Mouse (Mus musculus) Patski (cell line): Measurements from ENCODE around the gene Qrsl1. TPM values are rescaled to one million over a fixed set of nuclear protein-coding genes. Genes with fewer than 3 reads are reported as not detected.
"Not testable (repeated sequence)": the region's sequence is repeated elsewhere in the genome, so short reads cannot be mapped to it uniquely, and the experiment has no call there.

Source experiments
- ATAC-seq: fragments of 100-300 bp; one replicate; pipeline ENCODE4 v1.8.0; 2021
- CTCF ChIA-PET: fragments of 350-600 bp; sonication (Branson Sonifier 250); formaldehyde crosslinking; loops from one replicate; lab custom pipeline; 2022; ENCODE audit warnings: inconsistent platforms; lab: Charles Lee
- POLR2A ChIA-PET: fragments of 350-600 bp; sonication (Branson Sonifier 250); formaldehyde crosslinking; loops from one replicate; lab custom pipeline; 2022; ENCODE audit warnings: antibody characterized with exemption, inconsistent platforms; lab: Charles Lee
- DNase-seq: peaks from one replicate; pipeline ENCODE4 v3.0.0-alpha.2; 2011; ENCODE audit warnings: low read depth, low spot score
- H3K27me3 ChIP-seq: fragments of 371-371 bp; one replicate; pipeline ENCODE4 v1.5.1; 2021
- CTCF ChIP-seq: fragments of 100-300 bp; IDR thresholded peaks from one replicate; pipeline ENCODE4 v1.5.1; 2021
- in situ Hi-C: fragments of 300-500 bp; cut with MboI; formaldehyde crosslinking; loops from 3 replicates; pipeline ENCODE4 v1.11.1; 2018; ENCODE audit warnings: low pct_unique_long_range_greater_than_20kb, mixed read lengths
- polyA plus RNA-seq: library from polyadenylated mRNA; unstranded; gene quantifications from one replicate; pipeline ENCODE4 v1.2.3, GENCODE M21; 2021

Qrsl1 gene
- 16.7 TPM for polyA plus RNA-seq

DNA sequence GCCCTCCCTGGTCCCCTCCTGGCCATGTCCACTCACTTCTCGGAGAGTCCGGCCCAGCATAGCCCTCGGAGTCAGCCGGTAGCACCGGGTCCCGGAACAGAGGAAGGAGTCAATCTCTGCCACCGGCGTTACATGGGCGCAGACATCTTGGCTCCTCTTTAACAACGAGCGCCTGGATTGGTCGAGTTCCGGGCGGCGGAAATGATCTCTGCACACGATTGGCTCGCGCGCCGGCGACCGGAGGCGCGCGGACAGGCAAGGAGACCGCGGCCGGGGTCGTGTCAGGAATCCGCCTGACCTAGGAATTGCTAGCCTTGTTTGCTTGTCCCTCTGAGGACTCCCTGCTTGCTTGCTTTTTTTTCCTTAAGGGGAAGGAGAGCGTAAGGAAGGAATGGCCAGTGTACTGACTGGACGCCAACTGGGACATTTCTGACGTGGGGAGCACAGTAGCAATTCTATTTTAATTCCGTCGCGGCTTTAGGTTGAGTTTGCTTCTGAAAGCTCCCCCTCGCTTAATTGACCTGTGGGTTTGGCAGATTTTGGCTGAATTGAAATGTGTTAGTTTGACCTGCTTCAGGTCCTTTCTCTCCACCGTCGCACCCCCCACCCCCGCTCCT lies at the start of gene Qrsl1, which contains the start of gene Rtn4ip1:
TSS of gene Qrsl1 (minus strand) at position 168 of the 617 bp plus-strand sequence.
TSS of gene Rtn4ip1 (plus strand) at position 230 of the 617 bp plus-strand sequence.
- in situ Hi-C loops = no loop called here

GRCm38 (mm10) chr10:43945435-43945834 lies 43.9 kb upstream of the Qrsl1 start:
- DNase-seq (no peak), ATAC-seq (no peak)
- H3K27me3 ChIP-seq = no peaks in the 10 kb centered on the region
- no peak for TF ChIP-seq CTCF
- ChIA-PET CTCF (interaction anchor here (3.2 kb wide), 1 partner anchor 8 kb away, joined by 16 read pairs; no protein-coding TSS in a partner anchor), POLR2A (no interaction called here)
- in situ Hi-C loops = no loop called here

More for the DNA sequence above, at the start of gene Qrsl1, which contains the start of gene Rtn4ip1:
- POLR2A ChIA-PET = interaction anchor here (0.7 to 1.0 kb wide), 2 partner anchors 270 to 303 kb away, joined by 3 to 4 read pairs; no protein-coding TSS in a partner anchor
- DNase-seq (peak; percentile 64), ATAC-seq (peak; percentile 80)
- TF ChIP-seq CTCF = no peak
- CTCF ChIA-PET = no interaction called here
- no peaks in the 10 kb centered on the region for H3K27me3 ChIP-seq

GRCm38 (mm10) chr10:43943736-43944135 lies 42.2 kb upstream of the Qrsl1 start:
- in situ Hi-C loops = no loop called here
- no peaks in the 10 kb centered on the region for H3K27me3 ChIP-seq
- POLR2A ChIA-PET = no interaction called here
- DNase-seq (peak; percentile 17), ATAC-seq (peak; percentile 53)
- CTCF ChIA-PET = interaction anchor here (0.5 to 3.2 kb wide), 6 partner anchors 10 to 369 kb away, joined by 3 to 16 read pairs (median 3); no protein-coding TSS in a partner anchor
- no peak for TF ChIP-seq CTCF

DNA sequence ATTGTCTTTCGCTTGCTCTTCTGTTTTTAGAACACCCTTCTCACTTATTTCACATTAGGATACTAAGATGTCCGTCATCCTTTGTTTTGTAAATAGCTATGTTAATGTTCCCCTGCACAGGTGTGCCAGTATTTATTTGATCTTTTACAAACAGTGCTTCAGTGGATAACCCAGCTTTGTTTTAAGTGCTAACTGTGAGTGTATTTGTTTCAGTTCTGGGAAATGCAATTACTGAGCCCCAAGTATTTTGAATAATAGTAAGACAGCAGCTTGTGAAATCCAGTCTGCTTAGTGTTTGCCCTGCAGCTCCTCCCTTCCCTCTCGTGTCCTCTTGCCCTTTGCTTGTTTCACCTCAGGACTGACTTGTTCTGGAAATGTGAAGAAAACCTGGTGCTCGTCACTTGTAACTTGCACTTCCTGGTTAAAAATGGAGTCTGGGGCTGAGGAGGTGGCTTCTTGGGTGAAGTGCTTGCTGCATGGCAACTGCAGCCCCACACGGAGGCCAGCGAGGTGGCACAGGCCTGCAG lies 37.7 kb upstream of the Qrsl1 start:
- DNase-seq (no peak), ATAC-seq (no peak)
- in situ Hi-C loops = no loop called here
- no peaks in the 10 kb centered on the region for H3K27me3 ChIP-seq
- CTCF ChIA-PET = interaction anchor here (0.9 kb wide), 1 partner anchor 30 kb away, joined by 3 read pairs; no protein-coding TSS in a partner anchor
- TF ChIP-seq CTCF = no peak
- POLR2A ChIA-PET = no interaction called here

DNA sequence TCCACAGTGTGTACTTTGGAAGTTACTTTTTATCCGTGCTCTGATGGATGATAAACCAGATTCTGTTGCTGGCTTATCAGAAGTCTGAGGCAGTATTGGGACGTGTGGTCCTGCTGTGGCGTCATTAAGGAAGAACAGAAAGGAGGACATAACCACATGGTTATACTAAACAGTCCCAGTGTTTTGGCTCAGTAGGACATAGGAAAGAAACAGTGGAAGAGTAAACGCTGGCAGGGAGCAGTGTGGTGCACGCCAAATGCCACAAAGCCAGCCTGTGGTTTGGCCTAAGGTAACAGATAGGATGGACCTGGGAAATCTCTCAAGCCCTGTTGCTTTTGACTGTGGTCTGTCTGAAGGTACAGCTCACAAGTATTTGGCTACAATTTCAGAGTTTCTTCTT lies 27.1 kb upstream of the Qrsl1 start:
- in situ Hi-C loops = no loop called here
- H3K27me3 ChIP-seq = no peaks in the 10 kb centered on the region
- ChIA-PET CTCF (interaction anchor here (1.1 to 2.4 kb wide), 3 partner anchors 13 to 361 kb away, joined by 3 to 10 read pairs (median 3); no protein-coding TSS in a partner anchor), POLR2A (interaction anchor here (0.6 to 1.3 kb wide), 2 partner anchors 338 to 348 kb away, joined by 3 read pairs; no protein-coding TSS in a partner anchor)
- DNase-seq (peak; percentile 15), ATAC-seq (no peak)
- TF ChIP-seq CTCF = no peak

- CTCF ChIA-PET = interaction anchor here (1.4 to 2.4 kb wide), 2 partner anchors 143 to 353 kb away, joined by 3 to 10 read pairs; no protein-coding TSS in a partner anchor
- no peak for DNase-seq
- in situ Hi-C loops = no loop called here
- no peak for TF ChIP-seq CTCF
- POLR2A ChIA-PET = interaction anchor here (0.6 to 1.3 kb wide), 2 partner anchors 259 to 347 kb away, joined by 3 read pairs; no protein-coding TSS in a partner anchor
- H3K27me3 ChIP-seq = no peaks in the 10 kb centered on the region
- no peak for ATAC-seq
Observed at GRCm38 (mm10) chr10:43927736-43928135, 26.2 kb upstream of the Qrsl1 start.

GRCm38 (mm10) chr10:43925776-43926175 lies 24.2 kb upstream of the Qrsl1 start:
- ATAC-seq, H3K27me3 ChIP-seq, in situ Hi-C loops, DNase-seq: not testable (repeated sequence)
- ChIA-PET CTCF (interaction anchor here (1.8 kb wide), 1 partner anchor 351 kb away, joined by 4 read pairs; no protein-coding TSS in a partner anchor), POLR2A (interaction anchor here (0.6 kb wide), 1 partner anchor 346 kb away, joined by 4 read pairs; no protein-coding TSS in a partner anchor)

GRCm38 (mm10) chr10:43923096-43923495 lies 21.6 kb upstream of the Qrsl1 start:
- ChIA-PET CTCF (interaction anchor here (1.6 kb wide), 1 partner anchor 348 kb away, joined by 7 read pairs; no protein-coding TSS in a partner anchor), POLR2A (interaction anchor here (0.6 kb wide), 1 partner anchor 10 kb away, joined by 4 read pairs; no protein-coding TSS in a partner anchor)
- no peak for ATAC-seq
- in situ Hi-C loops = loop anchor here (5.0 kb wide), 1 partner anchor 351 kb away; no protein-coding TSS in a partner anchor
- no peaks in the 10 kb centered on the region for H3K27me3 ChIP-seq
- no peak for DNase-seq
- TF ChIP-seq CTCF = no peak

DNA sequence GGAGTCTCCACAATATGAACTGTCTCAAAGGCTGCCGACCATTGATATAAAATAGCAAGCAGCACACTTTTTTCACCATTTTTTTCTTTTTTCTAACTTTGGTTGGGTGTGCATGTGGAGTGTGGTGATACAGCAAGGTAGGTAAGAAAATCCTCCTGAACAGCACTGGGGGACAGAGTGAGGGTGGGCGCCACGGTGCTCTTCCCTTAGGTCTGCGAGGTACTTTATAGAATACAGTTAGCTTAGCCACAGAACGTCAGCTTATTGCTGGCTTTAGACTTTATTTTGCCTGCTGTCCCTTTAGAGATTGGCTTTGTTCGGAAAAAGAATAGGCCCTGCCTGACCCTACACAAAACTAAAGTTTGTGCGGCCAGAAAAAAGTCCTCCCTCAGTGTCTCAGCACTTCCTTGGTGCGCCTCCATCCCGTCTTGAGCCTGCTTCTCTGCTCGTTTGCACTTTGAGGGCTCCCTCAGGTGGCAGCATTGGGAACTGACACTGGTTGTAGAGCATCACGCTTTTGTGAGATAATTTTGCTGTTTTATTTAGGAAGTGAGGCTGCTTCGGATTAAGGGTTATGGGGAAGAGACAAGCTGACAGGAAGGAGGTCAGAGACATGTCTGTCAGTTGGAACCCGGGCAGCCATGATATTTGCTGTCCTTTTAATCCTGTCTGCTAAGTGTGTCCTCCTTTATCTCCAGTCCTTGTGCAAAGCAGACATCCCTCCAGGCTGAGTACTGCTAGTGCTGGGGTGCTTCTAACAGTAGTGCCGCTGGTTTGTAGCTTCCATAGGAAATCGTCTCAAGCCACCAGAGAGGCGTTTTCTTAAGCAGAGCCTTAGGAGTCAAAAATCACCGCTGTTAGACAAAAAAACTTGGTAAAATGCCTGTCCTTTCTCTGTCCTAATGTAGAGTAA lies 17.4 kb upstream of the Qrsl1 start:
- ATAC-seq = no peak
- TF ChIP-seq CTCF = peak; percentile 95
- DNase-seq = no peak
- no peaks in the 10 kb centered on the region for H3K27me3 ChIP-seq
- CTCF ChIA-PET = interaction anchor here (0.9 to 2.4 kb wide), 10 partner anchors 10 to 346 kb away, joined by 3 to 16 read pairs (median 4); no protein-coding TSS in a partner anchor
- POLR2A ChIA-PET = interaction anchor here (0.5 kb wide), 1 partner anchor 41 kb away, joined by 3 read pairs; no protein-coding TSS in a partner anchor
- in situ Hi-C loops = no loop called here
